Mouse (Mus musculus): ENCODE results near the gene Ptbp1. TPM values are rescaled to one million over a fixed set of nuclear protein-coding genes. Genes with fewer than 3 reads are reported as not detected.

The Ptbp1 gene
- polyA plus RNA-seq, 1 experiment from 2014 or later: 202 TPM

DNA sequence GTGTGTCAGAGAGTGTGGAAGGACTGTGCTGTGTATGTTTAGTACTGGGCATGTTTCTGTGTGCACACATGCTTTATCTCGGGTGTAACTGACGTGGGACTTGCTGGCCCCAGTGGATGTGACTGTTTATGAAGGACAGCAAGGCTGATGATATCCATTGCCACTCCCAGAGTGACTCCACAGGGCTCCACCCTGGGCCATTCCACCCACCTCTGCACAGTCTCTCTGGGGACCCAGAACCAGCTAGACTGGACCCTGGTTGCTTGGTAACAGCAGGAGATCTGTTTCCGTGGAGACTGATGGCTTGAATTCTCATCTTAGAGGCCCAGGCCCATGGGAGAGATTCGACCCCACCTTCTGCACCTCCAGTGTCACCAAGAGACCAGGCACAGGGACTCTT lies 36.0 kb upstream of the Ptbp1 start:
- Histone ChIP-seq H3K4me3 (no peak overlapping the region), H3K9ac (replicated peaks) (0 out of 2 replicates have a peak overlapping the region, but pooled peaks have one; percentile 17), H3K27ac (replicated peaks) (0 out of 2 replicates have a peak overlapping the region, but pooled peaks have one; percentile 8), H3K4me2 (replicated peaks) (no peak overlapping the region), H3K4me1 (peaks cover 14% of the 10 kb centered on the region), H3K27me3 (no peaks in the 10 kb centered on the region), H3K36me3 (peaks cover 54% of the 10 kb centered on the region), H3K9me3 (no peaks in the 10 kb centered on the region)
- WGBS: 63% methylated on average over 4 of the region's 4 CpGs
- no peak for ATAC-seq (ENCODE audit: low FRiP score, low read depth)

DNA sequence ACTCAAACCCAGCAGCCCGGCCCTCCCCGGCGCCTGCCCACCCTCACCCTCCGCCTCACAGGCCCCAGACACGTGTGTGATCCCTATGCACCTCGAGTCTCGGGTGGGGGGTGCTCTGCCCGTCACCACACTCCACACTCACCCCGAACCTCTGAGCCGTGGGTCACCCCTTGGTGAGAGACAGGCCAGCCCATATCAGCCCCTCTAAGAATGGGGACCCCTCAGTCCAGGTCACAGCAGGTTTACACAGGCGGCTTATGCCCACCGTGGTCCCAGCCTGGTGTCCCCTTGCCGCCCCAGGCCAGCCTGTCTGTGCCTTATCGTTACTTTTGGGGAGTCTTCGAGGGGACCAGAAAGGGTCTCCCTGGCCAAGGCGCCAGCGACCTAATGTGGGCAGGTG lies 34.6 kb upstream of the Ptbp1 start:
- H3K9me3 ChIP-seq: no peaks in the 10 kb centered on the region
- H3K4me1 ChIP-seq: peaks cover 14% of the 10 kb centered on the region
- H3K27me3 ChIP-seq: no peaks in the 10 kb centered on the region
- peaks cover 54% of the 10 kb centered on the region for H3K36me3 ChIP-seq
- no peak overlapping the region for H3K4me2 ChIP-seq (replicated peaks)
- no peak overlapping the region for H3K4me3 ChIP-seq
- H3K9ac ChIP-seq (replicated peaks): no peak overlapping the region
- WGBS: 94% methylated on average over 17 of the region's 17 CpGs
- ATAC-seq (ENCODE audit: low FRiP score, low read depth): no peak
- no peak overlapping the region for H3K27ac ChIP-seq (replicated peaks)

DNA sequence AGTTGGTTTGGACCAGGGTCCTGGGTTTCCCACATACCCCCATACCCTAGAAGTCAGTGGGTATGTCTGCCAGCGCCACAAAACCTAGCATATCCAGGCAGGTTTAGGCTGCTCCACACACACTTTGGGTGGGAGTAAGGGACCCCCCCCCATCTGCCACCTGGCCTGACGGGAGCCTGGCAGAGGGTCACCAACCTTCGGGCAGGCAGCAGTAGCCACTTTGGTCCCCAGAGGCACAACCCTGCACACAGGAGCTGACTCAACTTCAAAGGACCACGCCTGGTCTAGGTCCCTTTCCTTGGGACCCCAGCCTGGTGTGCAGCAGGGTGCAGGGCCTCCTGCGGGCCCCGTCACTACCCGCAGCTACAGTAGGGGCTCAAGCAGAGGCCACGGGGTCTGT lies 34.0 kb upstream of the Ptbp1 start:
- Histone ChIP-seq H3K4me2 (replicated peaks) (no peak overlapping the region), H3K9me3 (no peaks in the 10 kb centered on the region), H3K36me3 (peaks cover 48% of the 10 kb centered on the region), H3K27me3 (no peaks in the 10 kb centered on the region), H3K27ac (replicated peaks) (no peak overlapping the region), H3K9ac (replicated peaks) (no peak overlapping the region), H3K4me3 (no peak overlapping the region), H3K4me1 (peaks cover 14% of the 10 kb centered on the region)
- no peak for ATAC-seq (ENCODE audit: low FRiP score, low read depth)
- WGBS: 87% methylated on average over 8 of the region's 8 CpGs

DNA sequence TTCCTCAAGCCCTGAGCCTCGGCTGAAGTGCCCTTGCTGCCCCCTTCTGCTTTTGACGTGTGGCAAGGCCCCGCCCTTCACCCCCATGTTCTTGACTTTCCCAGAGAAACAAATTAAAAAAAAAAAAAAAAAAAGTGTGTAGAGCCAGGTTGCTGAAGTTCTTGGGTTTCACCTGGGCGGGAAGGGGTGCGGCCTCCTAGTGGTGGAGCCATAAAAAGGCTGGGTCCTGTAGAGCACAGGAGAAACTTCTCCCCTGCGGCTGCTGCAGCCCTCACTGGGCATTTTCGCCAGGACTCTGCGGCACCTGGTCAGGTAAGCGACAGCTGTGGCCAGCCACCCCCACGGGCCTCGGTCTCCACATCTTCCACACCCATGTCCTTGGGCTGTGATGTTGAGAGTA lies 33.4 kb upstream of the Ptbp1 start, which contains the start of gene Misp:
Gene Misp (plus strand): TSS at position 208 of the 400 bp plus-strand sequence.
- Histone ChIP-seq H3K27me3 (no peaks in the 10 kb centered on the region), H3K27ac (replicated peaks) (0 out of 2 replicates have a peak within 1 kb of the TSS, but pooled peaks have one; percentile 15), H3K9ac (replicated peaks) (no peak within 1 kb of the TSS), H3K9me3 (no peaks in the 10 kb centered on the region), H3K4me1 (peaks cover 14% of the 10 kb centered on the region), H3K4me2 (replicated peaks) (no peak within 1 kb of the TSS), H3K4me3 (no peak within 1 kb of the TSS), H3K36me3 (peaks cover 43% of the 10 kb centered on the region)
- 74% methylated on average over 11 of the region's 11 CpGs for WGBS
- no peak for ATAC-seq (ENCODE audit: low FRiP score, low read depth)

DNA sequence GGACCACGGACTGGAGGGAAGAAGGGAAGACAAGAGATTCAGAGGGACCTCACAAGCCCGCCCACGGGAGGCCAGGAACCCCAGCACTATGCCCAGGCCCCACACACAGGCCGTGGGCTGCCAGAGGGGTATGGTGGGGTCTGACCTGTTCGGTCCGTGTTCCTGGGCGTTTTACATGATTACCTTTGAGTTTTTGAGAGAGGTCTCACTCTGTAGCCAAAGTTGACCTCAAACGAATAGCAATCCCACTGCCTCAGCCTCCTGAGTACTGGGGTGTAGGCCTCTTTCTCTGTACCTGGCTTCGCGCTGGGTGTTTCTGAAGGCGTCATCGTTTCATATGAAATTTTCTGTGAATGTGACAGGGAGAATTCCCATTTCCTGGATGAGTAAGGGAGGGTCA lies 32.5 kb upstream of the Ptbp1 start:
- Histone ChIP-seq H3K4me3 (no peak overlapping the region), H3K4me2 (replicated peaks) (no peak overlapping the region), H3K9me3 (no peaks in the 10 kb centered on the region), H3K27me3 (no peaks in the 10 kb centered on the region), H3K9ac (replicated peaks) (no peak overlapping the region), H3K36me3 (peaks cover 33% of the 10 kb centered on the region), H3K27ac (replicated peaks) (0 out of 2 replicates have a peak overlapping the region, but pooled peaks have one; percentile 15), H3K4me1 (peaks cover 14% of the 10 kb centered on the region)
- no peak for ATAC-seq (ENCODE audit: low FRiP score, low read depth)
- WGBS: 88% methylated on average over 12 of the region's 12 CpGs

DNA sequence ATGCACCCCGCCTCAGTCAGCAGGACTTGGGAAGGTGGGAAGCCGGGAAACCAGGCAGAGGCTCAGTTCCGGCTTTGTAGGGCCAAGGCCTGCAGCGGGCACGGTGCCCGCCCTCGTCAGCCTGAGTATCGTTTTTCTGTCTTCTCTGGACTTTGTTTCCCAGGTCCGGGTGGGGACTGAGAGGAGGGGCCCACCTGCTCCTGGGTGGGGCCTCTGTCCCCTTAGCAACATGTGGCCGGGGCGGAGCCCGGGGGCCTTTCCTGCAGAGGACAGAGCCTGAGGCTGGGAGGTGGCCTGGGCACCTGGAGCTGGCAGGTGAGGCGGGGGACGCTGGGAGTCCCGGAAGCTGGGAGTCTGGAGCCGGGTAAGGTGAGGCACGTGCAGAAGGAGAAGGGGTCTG lies 31.9 kb upstream of the Ptbp1 start:
- ATAC-seq (ENCODE audit: low FRiP score, low read depth): 0 out of 2 replicates have a peak, but pooled peaks have one; percentile 24
- no peak overlapping the region for H3K4me3 ChIP-seq
- H3K4me2 ChIP-seq (replicated peaks): no peak overlapping the region
- WGBS: 36% methylated on average over 17 of the region's 17 CpGs
- H3K27me3 ChIP-seq: no peaks in the 10 kb centered on the region
- peaks cover 14% of the 10 kb centered on the region for H3K4me1 ChIP-seq
- no peaks in the 10 kb centered on the region for H3K9me3 ChIP-seq
- 0 out of 2 replicates have a peak overlapping the region, but pooled peaks have one; percentile 2 for H3K9ac ChIP-seq (replicated peaks)
- peaks cover 29% of the 10 kb centered on the region for H3K36me3 ChIP-seq
- 0 out of 2 replicates have a peak overlapping the region, but pooled peaks have one; percentile 15 for H3K27ac ChIP-seq (replicated peaks)

DNA sequence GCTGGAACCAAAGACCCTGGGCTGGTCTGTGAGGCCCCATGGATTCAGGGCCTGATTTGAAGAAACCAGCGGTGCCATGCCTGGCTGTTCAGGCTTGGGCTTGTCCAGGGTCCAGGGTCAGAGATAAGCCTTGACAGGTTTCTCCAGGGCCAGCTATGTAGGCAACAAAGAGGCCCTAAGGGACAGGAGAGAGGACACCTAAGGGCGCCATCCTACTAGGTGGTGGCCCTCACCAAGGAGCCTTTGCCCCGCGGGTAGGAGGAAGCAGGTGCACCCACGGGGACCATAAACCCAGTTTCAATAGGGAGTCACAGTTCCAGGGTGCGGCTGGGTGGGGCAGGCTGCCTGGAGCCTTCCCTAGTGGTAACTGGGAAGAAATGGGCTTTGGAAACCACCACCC lies 31.2 kb upstream of the Ptbp1 start:
- peaks cover 28% of the 10 kb centered on the region for H3K36me3 ChIP-seq
- peaks cover 13% of the 10 kb centered on the region for H3K4me1 ChIP-seq
- ATAC-seq (ENCODE audit: low FRiP score, low read depth): no peak
- H3K9me3 ChIP-seq: no peaks in the 10 kb centered on the region
- no peak overlapping the region for H3K4me3 ChIP-seq
- H3K9ac ChIP-seq (replicated peaks): no peak overlapping the region
- 77% methylated on average over 6 of the region's 6 CpGs for WGBS
- H3K4me2 ChIP-seq (replicated peaks): no peak overlapping the region
- H3K27me3 ChIP-seq: no peaks in the 10 kb centered on the region
- H3K27ac ChIP-seq (replicated peaks): peak overlapping the region; percentile 7; the same call in 1 of the 2 replicates

DNA sequence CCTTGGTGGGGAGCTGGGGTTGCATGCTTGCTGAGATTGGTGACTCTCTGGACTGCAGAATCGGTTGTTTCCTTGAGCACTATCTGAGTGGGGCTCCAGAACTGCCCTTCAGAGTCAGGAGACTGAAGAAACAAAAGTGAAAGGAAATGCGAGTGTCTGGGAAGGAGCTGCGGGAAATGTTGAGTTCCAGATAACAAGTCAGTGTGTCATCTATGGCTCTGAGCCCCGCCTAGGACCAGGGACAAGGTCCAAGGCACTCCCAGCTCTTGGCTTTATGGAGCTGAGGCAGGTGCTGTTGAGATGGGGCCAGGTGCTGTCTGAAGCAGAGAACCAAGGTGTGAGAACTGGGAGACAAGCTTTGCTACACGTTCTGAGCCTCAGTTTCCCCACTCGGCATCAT lies 29.8 kb upstream of the Ptbp1 start:
- Histone ChIP-seq H3K4me2 (replicated peaks) (no peak overlapping the region), H3K4me1 (peaks cover 10% of the 10 kb centered on the region), H3K4me3 (no peak overlapping the region), H3K9me3 (no peaks in the 10 kb centered on the region), H3K27me3 (no peaks in the 10 kb centered on the region), H3K9ac (replicated peaks) (no peak overlapping the region), H3K36me3 (peaks cover 15% of the 10 kb centered on the region), H3K27ac (replicated peaks) (no peak overlapping the region)
- WGBS: 72% methylated on average over 6 of the region's 6 CpGs
- ATAC-seq (ENCODE audit: low FRiP score, low read depth): no peak

DNA sequence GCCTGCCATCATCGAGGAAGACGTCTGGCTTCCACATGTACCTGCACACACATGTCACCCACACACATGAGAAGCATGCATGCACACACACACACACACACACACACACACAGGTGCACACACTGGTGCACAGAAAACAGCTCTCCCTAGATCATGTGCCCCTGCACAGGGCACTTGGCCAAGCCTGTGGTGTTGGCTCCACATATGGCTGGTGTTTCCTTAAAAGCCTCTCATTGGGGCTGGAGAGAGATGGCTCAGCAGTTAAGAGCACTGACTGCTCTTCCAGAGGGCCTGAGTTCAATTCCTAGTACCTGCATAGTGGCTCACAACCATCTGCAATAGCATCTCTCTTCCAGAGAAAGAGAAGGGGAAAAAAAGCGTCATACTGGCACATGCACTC lies 22.6 kb upstream of the Ptbp1 start:
- no peak overlapping the region for H3K4me3 ChIP-seq
- H3K27ac ChIP-seq (replicated peaks): no peak overlapping the region
- H3K9me3 ChIP-seq: no peaks in the 10 kb centered on the region
- ATAC-seq (ENCODE audit: low FRiP score, low read depth): no peak
- no peak overlapping the region for H3K9ac ChIP-seq (replicated peaks)
- H3K4me1 ChIP-seq: 0 out of 2 replicates have a peak, but pooled peaks cover 2% of the 10 kb centered on the region
- H3K36me3 ChIP-seq: no peaks in the 10 kb centered on the region
- no peak overlapping the region for H3K4me2 ChIP-seq (replicated peaks)
- no peaks in the 10 kb centered on the region for H3K27me3 ChIP-seq
- WGBS: 84% methylated on average over 3 of the region's 3 CpGs

DNA sequence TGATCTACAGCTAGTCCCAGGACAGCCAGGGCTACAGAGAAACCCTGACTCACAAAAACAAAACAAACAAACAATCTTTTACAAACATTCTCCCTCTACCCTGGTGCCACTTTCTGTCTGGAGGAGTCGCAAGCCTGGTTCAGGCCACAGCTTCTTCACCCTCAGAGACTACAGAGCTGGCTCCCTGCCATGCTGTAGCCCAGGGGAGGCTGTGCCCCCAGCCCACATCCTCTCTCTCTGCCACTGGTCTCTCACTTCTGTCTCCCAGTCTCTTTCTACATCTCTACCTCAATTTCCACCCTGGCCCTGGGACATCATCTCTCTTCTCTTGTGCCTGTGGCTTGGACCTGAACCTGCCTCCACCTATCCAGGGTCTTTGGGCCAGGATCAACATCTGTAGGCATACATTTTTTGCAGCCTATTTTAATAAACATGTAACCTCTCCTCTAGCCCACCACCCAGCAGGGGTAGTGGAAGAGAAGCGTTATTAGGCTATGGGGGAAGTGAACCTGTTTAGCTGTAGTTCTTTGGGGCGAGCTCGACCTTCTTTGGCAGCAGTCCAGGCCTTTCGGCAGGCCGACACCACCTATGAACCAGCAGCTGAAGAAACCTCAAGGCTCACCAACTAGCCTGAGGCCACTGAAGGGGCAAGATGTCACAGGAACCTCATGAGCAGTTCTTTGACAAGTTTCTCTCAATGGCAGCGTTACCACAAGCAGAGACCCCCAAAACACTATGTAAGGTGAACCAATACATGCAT lies 22.0 kb upstream of the Ptbp1 start:
- no peak overlapping the region for H3K27ac ChIP-seq (replicated peaks)
- 0 out of 2 replicates have a peak overlapping the region, but pooled peaks have one; percentile 11 for H3K9ac ChIP-seq (replicated peaks)

DNA sequence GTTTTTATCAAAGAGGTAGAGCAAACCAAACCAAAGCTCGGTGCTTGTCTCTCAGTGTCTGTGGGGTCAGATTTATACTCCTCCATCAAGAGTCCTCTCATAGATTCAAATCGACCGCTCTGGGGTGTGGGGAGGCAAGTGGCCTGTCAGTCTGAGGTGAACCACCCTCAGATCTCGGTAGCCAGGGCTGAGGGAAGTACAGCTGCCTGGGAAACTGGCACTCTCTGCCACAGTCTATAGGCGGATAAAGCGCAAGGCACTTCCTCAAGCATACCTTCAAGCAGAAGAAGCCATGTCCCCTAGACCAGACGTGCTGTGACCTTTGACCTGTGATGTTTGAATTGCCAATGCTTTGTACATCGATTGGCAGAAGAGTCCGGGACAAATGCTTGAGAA lies 21.4 kb upstream of the Ptbp1 start:
- Histone ChIP-seq H3K27ac (replicated peaks) (no peak overlapping the region), H3K9ac (replicated peaks) (no peak overlapping the region), H3K4me3 (no peak overlapping the region), H3K36me3 (no peaks in the 10 kb centered on the region), H3K4me1 (0 out of 2 replicates have a peak, but pooled peaks cover 2% of the 10 kb centered on the region), H3K4me2 (replicated peaks) (no peak overlapping the region), H3K27me3 (no peaks in the 10 kb centered on the region), H3K9me3 (0 out of 2 replicates have a peak, but pooled peaks cover 3% of the 10 kb centered on the region)
- 76% methylated on average over 9 of the region's 9 CpGs for WGBS
- no peak for ATAC-seq (ENCODE audit: low FRiP score, low read depth)

More for the DNA sequence above, 22.0 kb upstream of the Ptbp1 start:
- 81% methylated on average over 7 of the region's 7 CpGs for WGBS
- no peaks in the 10 kb centered on the region for H3K27me3 ChIP-seq
- no peak overlapping the region for H3K4me2 ChIP-seq (replicated peaks)
- no peak overlapping the region for H3K4me3 ChIP-seq
- no peak for ATAC-seq (ENCODE audit: low FRiP score, low read depth)
- 0 out of 2 replicates have a peak, but pooled peaks cover 3% of the 10 kb centered on the region for H3K9me3 ChIP-seq
- 0 out of 2 replicates have a peak, but pooled peaks cover 2% of the 10 kb centered on the region for H3K4me1 ChIP-seq
- H3K36me3 ChIP-seq: no peaks in the 10 kb centered on the region

DNA sequence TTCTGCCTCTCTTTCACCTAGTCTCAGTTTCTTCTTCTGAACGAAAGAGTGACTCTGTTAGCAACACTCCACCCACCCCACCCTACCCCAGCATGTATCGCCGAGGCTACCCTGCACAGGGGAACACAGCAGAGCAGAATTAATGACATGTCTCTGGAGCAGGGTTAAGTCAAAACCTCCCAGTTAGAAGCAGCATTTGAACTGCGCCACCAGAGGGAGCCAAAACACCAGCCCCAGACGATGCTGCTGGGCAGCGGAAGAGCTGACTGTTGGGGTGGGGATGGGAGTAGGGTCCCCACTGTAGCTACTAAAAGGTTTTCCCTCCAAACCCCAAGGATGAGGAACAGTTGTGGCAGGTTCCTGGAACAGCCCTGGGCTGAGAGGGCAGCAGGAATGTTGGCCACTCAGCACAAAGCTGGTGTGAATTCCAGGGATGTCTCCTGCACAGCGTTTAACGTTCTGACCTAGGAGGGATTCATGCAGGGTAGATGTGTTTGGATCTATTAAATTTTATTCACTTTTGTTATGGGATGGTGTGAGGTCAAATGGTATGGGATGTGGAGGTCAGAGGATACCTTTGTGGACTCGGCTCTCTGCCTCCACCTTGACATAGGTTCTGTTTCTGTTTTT lies 19.3 kb upstream of the Ptbp1 start:
- no peak overlapping the region for H3K4me3 ChIP-seq
- H3K36me3 ChIP-seq: no peaks in the 10 kb centered on the region
- H3K9ac ChIP-seq (replicated peaks): no peak overlapping the region
- ATAC-seq (ENCODE audit: low FRiP score, low read depth): peak; percentile 70
- WGBS: 29% methylated on average over 9 of the region's 9 CpGs
- H3K27me3 ChIP-seq: no peaks in the 10 kb centered on the region
- H3K9me3 ChIP-seq: 0 out of 2 replicates have a peak, but pooled peaks cover 3% of the 10 kb centered on the region
- H3K4me1 ChIP-seq: 0 out of 2 replicates have a peak, but pooled peaks cover 2% of the 10 kb centered on the region
- H3K4me2 ChIP-seq (replicated peaks): 0 out of 2 replicates have a peak overlapping the region, but pooled peaks have one; percentile 1
- no peak overlapping the region for H3K27ac ChIP-seq (replicated peaks)

All from midbrain, embryonic 12.5 days (tissue).